In the genomic region with DNA sequence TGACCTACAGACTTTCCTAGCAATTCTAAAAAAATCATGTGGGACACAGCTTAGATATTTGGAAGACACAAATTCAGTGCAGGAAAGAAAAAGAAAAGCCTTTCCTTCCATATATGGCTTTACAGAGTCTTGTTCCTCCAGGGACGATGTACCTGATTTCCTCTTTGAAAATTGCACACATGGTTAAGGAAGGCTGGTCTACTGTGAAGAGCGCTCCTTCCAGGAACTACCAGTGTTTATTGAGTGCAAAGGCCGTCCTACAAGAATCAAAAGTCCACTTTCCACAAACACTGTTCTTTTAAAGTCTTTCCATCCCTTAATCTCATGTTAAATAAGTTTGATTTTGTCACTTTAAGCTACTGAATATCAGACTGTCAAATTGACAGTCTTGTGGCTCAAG, we compare ENCODE assay signal across 8 mouse cellular contexts. TPM values are rescaled to one million over a fixed set of nuclear protein-coding genes. Genes with fewer than 3 reads are reported as not detected.
DNase-seq lines count a peak whose midpoint lies in the region; ATAC-seq and TF ChIP-seq lines count a peak whose summit lies in the region.

No protein-coding gene starts in this region.

- peak overlapping the region; percentile 82 for H3K4me2 ChIP-seq in liver, embryonic 11.5 days

- intact Hi-C loops in gastrocnemius, adult 2 months (cut with DNase I) = loop anchor here (2.0 to 5.0 kb wide), 3 partner anchors 41 to 155 kb away; partner anchors contain the start of genes Pigp and Ttc3

- H3K27me3 ChIP-seq in testis, adult 2 months (ENCODE audit: control insufficient read depth, insufficient read depth, low read length) = no peaks in the 10 kb centered on the region
- H3K27me3 ChIP-seq in liver, embryonic 11.5 days (replicated peaks; ENCODE audit: control insufficient read depth, insufficient read depth, low read length) = no peaks in the 10 kb centered on the region

- no peak for ATAC-seq in liver, embryonic 11.5 days (replicated peaks; ENCODE audit: low FRiP score)

- TF ChIP-seq CTCF in gastrocnemius, adult 2 months (IDR thresholded peaks at IDR 0.05) = no peak
- TF ChIP-seq CTCF in testis, adult 2 months (IDR thresholded peaks at IDR 0.05; ENCODE audit: control insufficient read depth, insufficient read depth, insufficient replicate concordance, low read depth, low read length) = no peak

- H3K9me3 ChIP-seq in liver, embryonic 11.5 days (ENCODE audit: control insufficient read depth, low read length) = no peaks in the 10 kb centered on the region

- WGBS in liver, embryonic 11.5 days = 53% methylated on average over 3 of the region's 3 CpGs

- H3K27ac ChIP-seq in gastrocnemius, adult 2 months = peak overlapping the region; percentile 97
- H3K27ac ChIP-seq in testis, adult 2 months (ENCODE audit: control insufficient read depth, insufficient read depth, low read depth, low read length) = no peak overlapping the region
- peak overlapping the region; percentile 87; the same call in 1 of the 2 replicates for H3K27ac ChIP-seq in liver, embryonic 11.5 days (ENCODE audit: low read depth, low read length)

- peak overlapping the region; percentile 100 for H3K4me3 ChIP-seq in gastrocnemius, adult 2 months
- peak overlapping the region; percentile 49; the same call in 1 of the 2 replicates for H3K4me3 ChIP-seq in testis, adult 2 months (ENCODE audit: control insufficient read depth, low read depth, low read length)
- peak overlapping the region; percentile 79 for H3K4me3 ChIP-seq in liver, embryonic 11.5 days (ENCODE audit: low read depth, low read length)

- DNase-seq in gastrocnemius, adult 2 months = no peak
- DNase-seq in gastrocnemius, adult 18-20 months (ENCODE audit: low spot score) = no peak
- DNase-seq in testis, postnatal 10 days (ENCODE audit: low spot score) = no peak
- DNase-seq in liver, embryonic 11.5 days (ENCODE audit: low spot score) = no peak
- peak; percentile 50 for DNase-seq in yolk sac, embryonic 10.5 days (ENCODE audit: low spot score)
- DNase-seq in thymus, postnatal 4 days = no peak
- no peak for DNase-seq in right cerebral cortex, postnatal 4 days

- TF ChIP-seq POLR2A in testis, adult 2 months (IDR thresholded peaks at IDR 0.05; ENCODE audit: control insufficient read depth, low read depth, low read length) = no peak

- peaks cover 3% of the 10 kb centered on the region; the same call in 1 of the 2 replicates for H3K4me1 ChIP-seq in testis, adult 2 months (ENCODE audit: control insufficient read depth, insufficient read depth, low read length)
- H3K4me1 ChIP-seq in liver, embryonic 11.5 days (replicated peaks; ENCODE audit: control insufficient read depth, insufficient read depth, low read length) = peaks cover 7% of the 10 kb centered on the region; the same call in 1 of the 2 replicates

- H3K9ac ChIP-seq in liver, embryonic 11.5 days (ENCODE audit: low read depth, low read length) = peak overlapping the region; percentile 78

- no peaks in the 10 kb centered on the region for H3K36me3 ChIP-seq in testis, adult 2 months (ENCODE audit: control insufficient read depth, insufficient read depth, low read length)
- H3K36me3 ChIP-seq in liver, embryonic 11.5 days (ENCODE audit: control insufficient read depth, insufficient read depth, low read length) = no peaks in the 10 kb centered on the region

RNA-seq across cellular contexts. Expression of gene Vps26c, which starts 0.9 kb away (rescaled TPM):
- 10 to 100 TPM in 1 of 2 experiments, 1 to 10 TPM in 1; 8.2 to 10.4 TPM for total RNA-seq in gastrocnemius, adult 2 months (2021)
- total RNA-seq in gastrocnemius, adult 18-20 months (2021) = 10 to 100 TPM in 1 of 2 experiments, 1 to 10 TPM in 1; 8.9 to 10.6 TPM
- 14.2 and 16.7 TPM in 2 replicates for polyA plus RNA-seq in testis, adult 2 months (2012; rRNA removed)
- polyA plus RNA-seq in liver, embryonic 11.5 days (2014; fragmentation: Nextera tagmentation; extraction: Ambion mirVana) = 37.3 and 39.3 TPM in 2 replicates

RNA-seq across cellular contexts. Expression of gene Dyrk1a, which starts 42.3 kb away (rescaled TPM):
- total RNA-seq in gastrocnemius, adult 2 months (2021) = 10 to 100 TPM; 94.4 to 98.0 TPM
- 100 to 1,000 TPM in 1 of 2 experiments, 10 to 100 TPM in 1; 96.7 to 105 TPM for total RNA-seq in gastrocnemius, adult 18-20 months (2021)
- 14.0 and 15.0 TPM in 2 replicates for polyA plus RNA-seq in testis, adult 2 months (2012; rRNA removed)
- polyA plus RNA-seq in liver, embryonic 11.5 days (2014; fragmentation: Nextera tagmentation; extraction: Ambion mirVana) = 9.0 TPM in 2 replicates

Comparison
In these comparisons a context has a peak if more than half of its experiments do, and no peak if none do; other contexts are left out.
1. H3K4me3 ChIP-seq: peak in every context shown above with its lines; median percentile 100 in gastrocnemius, adult 2 months; 79 in liver, embryonic 11.5 days; 49 in testis, adult 2 months.